ENCODE assay signal across 8 mouse cellular contexts in genomic region chr8:70608749-70609367, GRCm38 (mm10). TPM values are rescaled to one million over a fixed set of nuclear protein-coding genes. Genes with fewer than 3 reads are reported as not detected.
DNase-seq lines count a peak whose midpoint lies in the region; ATAC-seq lines count a peak whose summit lies in the region.

Gene Ssbp4, minus strand, starts transcription at chr8:70608872.

- no peak for DNase-seq in layer of hippocampus, adult 18-20 months (ENCODE audit: low spot score in 2 of 2)
- DNase-seq in layer of hippocampus, adult 9-10 months (ENCODE audit: low spot score), result no peak
- no peak for DNase-seq in adrenal gland, postnatal 14 days
- no peak for DNase-seq in gastrocnemius, adult 8-10 months (ENCODE audit: low spot score in 2 of 2)
- no peak for DNase-seq in B cell, adult 2 months
- DNase-seq in cerebellum, adult 11 months, result no peak

- no peaks in the 10 kb centered on the region for H3K9me3 ChIP-seq in megakaryocyte, embryonic 14.5 days

- H3K4me3 ChIP-seq in megakaryocyte, embryonic 14.5 days (replicated peaks), result peak within 1 kb of the TSS; percentile 95

- peaks cover 26% of the 10 kb centered on the region for H3K36me3 ChIP-seq in megakaryocyte, embryonic 14.5 days (replicated peaks; ENCODE audit: low read length)

- H3K4me1 ChIP-seq in megakaryocyte, embryonic 14.5 days, result peaks cover 83% of the 10 kb centered on the region

- ATAC-seq in inflammation-experienced regulatory T-cells, adult 6 months, result no peak

- H3K27me3 ChIP-seq in megakaryocyte, embryonic 14.5 days (replicated peaks), result no peaks in the 10 kb centered on the region

RNA-seq across cellular contexts. Expression of gene Ssbp4, which starts in this region (rescaled TPM):
- total RNA-seq in layer of hippocampus, adult 18-20 months (2021), result 100 to 1,000 TPM; 272 to 279 TPM
- 84.4 and 102 TPM in 2 replicates for total RNA-seq in adrenal gland, postnatal 14 days (2021)
- 10 to 100 TPM in 3 of 4 experiments, 1 to 10 TPM in 1; 8.5 to 19.2 (median 10.4) TPM for total RNA-seq in gastrocnemius, adult 8-10 months (2022)
- polyA plus RNA-seq in inflammation-experienced regulatory T-cells, adult 6 months (2017; shearing (Covaris generic)), result 10 to 100 TPM in 2 of 3 experiments, 1 to 10 TPM in 1; 2.6 to 16.2 (median 14.7) TPM
- 1,561 and 3,509 TPM in 2 replicates for polyA plus RNA-seq in megakaryocyte, embryonic 14.5 days (2012; ENCODE audit: insufficient read depth, low replicate concordance)

Comparison
In these comparisons a context has a peak if more than half of its experiments do, and no peak if none do; other contexts are left out.
1. RNA of gene Ssbp4 (polyA plus RNA-seq): 1,561 to 3,509 TPM in megakaryocyte, embryonic 14.5 days; 2.6 to 16.2 TPM in inflammation-experienced regulatory T-cells, adult 6 months; every median in the first group is over 10 times any median in the second.